Mouse (Mus musculus) E14TG2a.4 (cell line): Measurements from ENCODE around the gene Mboat1.

Experiments
- CTCF ChIP-seq: conservative IDR thresholded peaks from 2 replicates; pipeline ENCODE4 v1.5.1; 2014; ENCODE audit warnings: low read length
- POU5F1 ChIP-seq: IDR thresholded peaks from 2 replicates; pipeline ENCODE4 v1.6.1; 2014; ENCODE audit warnings: low read length, borderline replicate concordance

GRCm38 (mm10) chr13:30096536-30096935 lies 39.8 kb upstream of the Mboat1 start:
- TF ChIP-seq CTCF (no peak), POU5F1 (no peak)
